Mouse (Mus musculus) gastrocnemius, postnatal 36 days (tissue): ENCODE data around the gene Lhpp. TPM values are rescaled to one million over a fixed set of nuclear protein-coding genes. Genes with fewer than 3 reads are reported as not detected.
A peak's percentile ranks its signal among the peaks of the same experiment; 100 is the strongest.

Source experiments
- DNase-seq, 2 experiments: peaks; one replicate each; pipeline ENCODE4 v3.0.0; 2022
- intact Hi-C: fragments of 180-260 bp; cut with DNase I; formaldehyde crosslinking; loops from one replicate; pipeline ENCODE4 v1.15.1; 2025
- total RNA-seq, 2 experiments: library from RNA; stranded (reverse); gene quantifications; 2 replicates each; pipeline ENCODE4 v1.2.3; 2021

Lhpp gene
- total RNA-seq, 2 experiments from 2014 or later, result 12.9 to 13.2 TPM

- intact Hi-C loops, result no loop called here
These were observed 89.2 kb downstream of the Lhpp start for GRCm38 (mm10) chr7:132699639-132700038.

GRCm38 (mm10) chr7:132700107-132700506 lies 89.7 kb downstream of the Lhpp start:
- DNase-seq, result no peak
- intact Hi-C loops, result no loop called here

More at GRCm38 (mm10) chr7:132699639-132700038, 89.2 kb downstream of the Lhpp start:
- DNase-seq, result no peak

GRCm38 (mm10) chr7:132701412-132701811 lies 91.0 kb downstream of the Lhpp start:
- intact Hi-C loops, result no loop called here
- no peak for DNase-seq

GRCm38 (mm10) chr7:132702024-132702423 lies 91.6 kb downstream of the Lhpp start:
- DNase-seq, result no peak
- intact Hi-C loops, result no loop called here

GRCm38 (mm10) chr7:132702492-132703070 lies 92.1 kb downstream of the Lhpp start:
- DNase-seq, result no peak
- intact Hi-C loops, result no loop called here

GRCm38 (mm10) chr7:132703515-132704309 lies 93.3 kb downstream of the Lhpp start:
- no peak for DNase-seq
- intact Hi-C loops, result no loop called here

GRCm38 (mm10) chr7:132704310-132704875 lies 94.0 kb downstream of the Lhpp start:
- no peak for DNase-seq
- intact Hi-C loops, result no loop called here

- no peak for DNase-seq
- intact Hi-C loops, result no loop called here
These were observed 94.7 kb downstream of the Lhpp start for GRCm38 (mm10) chr7:132705130-132705529.

- intact Hi-C loops, result no loop called here
- DNase-seq, result no peak
These were observed 101.1 kb downstream of the Lhpp start for GRCm38 (mm10) chr7:132711579-132711978.

- DNase-seq, result no peak
- intact Hi-C loops, result no loop called here
These were observed 101.7 kb downstream of the Lhpp start for GRCm38 (mm10) chr7:132712044-132712708.

- intact Hi-C loops, result no loop called here
- DNase-seq, result no peak
These were observed 102.5 kb downstream of the Lhpp start for GRCm38 (mm10) chr7:132712956-132713355.

GRCm38 (mm10) chr7:132713483-132714126 lies 103.2 kb downstream of the Lhpp start:
- intact Hi-C loops, result no loop called here
- DNase-seq, result no peak

GRCm38 (mm10) chr7:132714236-132714923 lies 103.9 kb downstream of the Lhpp start:
- DNase-seq, result no peak
- intact Hi-C loops, result no loop called here

GRCm38 (mm10) chr7:132715259-132715658 lies 104.8 kb downstream of the Lhpp start:
- intact Hi-C loops, result loop anchor here (5.0 kb wide), 1 partner anchor 43 kb away; no protein-coding TSS in a partner anchor
- no peak for DNase-seq

GRCm38 (mm10) chr7:132719570-132719969 lies 109.1 kb downstream of the Lhpp start:
- DNase-seq, result no peak
- intact Hi-C loops, result loop anchor here (5.0 kb wide), 1 partner anchor 47 kb away; no protein-coding TSS in a partner anchor

- DNase-seq, result no peak
These were observed 110.1 kb downstream of the Lhpp start for GRCm38 (mm10) chr7:132720562-132720961.

GRCm38 (mm10) chr7:132722401-132723370 lies 112.2 kb downstream of the Lhpp start:
- no peak for DNase-seq
- intact Hi-C loops, result loop anchor here (5.0 kb wide), 1 partner anchor 90 kb away; the partner anchor contains the start of gene Fam53b

More at GRCm38 (mm10) chr7:132720562-132720961, 110.1 kb downstream of the Lhpp start:
- intact Hi-C loops, result loop anchor here (5.0 kb wide), 1 partner anchor 92 kb away; the partner anchor contains the start of gene Fam53b

- DNase-seq, result peak; percentile 72 to 77
- intact Hi-C loops, result loop anchor here (5.0 kb wide), 1 partner anchor 88 kb away; the partner anchor contains the start of gene Fam53b
These were observed 113.5 kb downstream of the Lhpp start for GRCm38 (mm10) chr7:132723906-132724305.
